Mouse (Mus musculus) forebrain, embryonic 12.5 days (tissue): Measurements from ENCODE around the gene Decr2. TPM values are rescaled to one million over a fixed set of nuclear protein-coding genes. Genes with fewer than 3 reads are reported as not detected.
A peak's percentile ranks its signal among the peaks of the same experiment; 100 is the strongest.

Experiments
- ATAC-seq: fragments of 200-750 bp; cut with Nextera tagmentation; 2 replicates; pipeline ENCODE4 v1.8.0; 2017; ENCODE audit warnings: moderate TSS enrichment; ENCODE audit not compliant: low FRiP score
- H3K27ac ChIP-seq: fragments of 300-500 bp; sonication (generic); 2 replicates; pipeline ENCODE4 v1.5.1; 2016; ENCODE audit warnings: mild to moderate bottlenecking
- H3K27me3 ChIP-seq: fragments of 300-500 bp; sonication (generic); 2 replicates; pipeline ENCODE4 v1.6.1; 2016; ENCODE audit warnings: mild to moderate bottlenecking
- H3K36me3 ChIP-seq: fragments of 300-500 bp; sonication (generic); replicated peaks from 2 replicates; pipeline ENCODE4 v1.6.1; 2016; ENCODE audit warnings: mild to moderate bottlenecking
- H3K4me1 ChIP-seq: fragments of 300-500 bp; sonication (generic); 2 replicates; pipeline ENCODE4 v1.6.1; 2016
- H3K4me2 ChIP-seq: fragments of 300-500 bp; sonication (generic); 2 replicates; pipeline ENCODE4 v1.6.1; 2016; ENCODE audit warnings: mild to moderate bottlenecking, moderate library complexity
- H3K4me3 ChIP-seq: fragments of 300-500 bp; sonication (generic); replicated peaks from 2 replicates; pipeline ENCODE4 v1.5.1; 2016; ENCODE audit warnings: mild to moderate bottlenecking
- H3K9ac ChIP-seq: fragments of 300-500 bp; sonication (generic); 2 replicates; pipeline ENCODE4 v1.6.1; 2016; ENCODE audit warnings: mild to moderate bottlenecking
- H3K9me3 ChIP-seq: fragments of 300-500 bp; sonication (generic); 2 replicates; pipeline ENCODE4 v1.6.1; 2016
- WGBS: fragments of 180-500 bp; shearing (Covaris S2); methylation state at CpG from one replicate; pipeline ENCODE4 v1.1.7; 2016; 5-methylcytosine and 5-hydroxymethylcytosine counted together
- polyA plus RNA-seq: library from polyadenylated mRNA; unstranded; fragments of >200 nt; fragmentation: Nextera tagmentation; extraction: Ambion mirVana; gene quantifications from 2 replicates; pipeline ENCODE4 v1.2.1, GENCODE M21; 2016

Gene Decr2
- polyA plus RNA-seq, 1 experiment from 2014 or later, result 27.1 TPM

GRCm38 (mm10) chr17:26070136-26070535 is 20.0 kb downstream of the Decr2 start:
- peak overlapping the region; percentile 90; the same call in 1 of the 2 replicates for H3K9ac ChIP-seq
- H3K36me3 ChIP-seq, result peaks cover 3% of the 10 kb centered on the region
- no peak for ATAC-seq
- peak overlapping the region; percentile 65 for H3K4me3 ChIP-seq
- no peaks in the 10 kb centered on the region for H3K9me3 ChIP-seq
- peak overlapping the region; percentile 100 for H3K4me2 ChIP-seq
- no peak overlapping the region for H3K27ac ChIP-seq
- peaks cover 15% of the 10 kb centered on the region for H3K27me3 ChIP-seq
- WGBS, result 41% methylated on average over 6 of the region's 6 CpGs
- peaks cover 39% of the 10 kb centered on the region for H3K4me1 ChIP-seq

GRCm38 (mm10) chr17:26068831-26069739 is 21.1 kb downstream of the Decr2 start, which contains the start of gene Rab11fip3:
Rab11fip3 (minus strand) TSS chr17:26069555.
- peaks cover 15% of the 10 kb centered on the region for H3K27me3 ChIP-seq
- peaks cover 50% of the 10 kb centered on the region for H3K4me1 ChIP-seq
- H3K9me3 ChIP-seq, result no peaks in the 10 kb centered on the region
- peak within 1 kb of the TSS; percentile 100 for H3K4me2 ChIP-seq
- peak; percentile 95 for ATAC-seq
- H3K27ac ChIP-seq, result peak within 1 kb of the TSS; percentile 91
- under 1% methylated on average over 90 of the region's 94 CpGs for WGBS
- H3K4me3 ChIP-seq, result peak within 1 kb of the TSS; percentile 65
- H3K36me3 ChIP-seq, result peaks cover 13% of the 10 kb centered on the region
- H3K9ac ChIP-seq, result peak within 1 kb of the TSS; percentile 90

- Histone ChIP-seq H3K4me1 (peaks cover 50% of the 10 kb centered on the region), H3K27ac (peak overlapping the region; percentile 91; the same call in 1 of the 2 replicates)
These were observed 21.9 kb downstream of the Decr2 start for GRCm38 (mm10) chr17:26068024-26068830.

GRCm38 (mm10) chr17:26066488-26067020 is 23.6 kb downstream of the Decr2 start:
- Histone ChIP-seq H3K9ac (peak overlapping the region; percentile 90), H3K36me3 (peaks cover 33% of the 10 kb centered on the region), H3K27me3 (peaks cover 15% of the 10 kb centered on the region), H3K4me1 (peaks cover 56% of the 10 kb centered on the region), H3K27ac (no peak overlapping the region), H3K9me3 (no peaks in the 10 kb centered on the region), H3K4me2 (peak overlapping the region; percentile 100), H3K4me3 (peak overlapping the region; percentile 65)
- no peak for ATAC-seq
- 94% methylated on average over 7 of the region's 7 CpGs for WGBS

More at GRCm38 (mm10) chr17:26068024-26068830, 21.9 kb downstream of the Decr2 start:
- 2% methylated on average over 44 of the region's 44 CpGs for WGBS
- H3K9me3 ChIP-seq, result no peaks in the 10 kb centered on the region
- peak overlapping the region; percentile 90 for H3K9ac ChIP-seq
- H3K4me2 ChIP-seq, result peak overlapping the region; percentile 100
- ATAC-seq, result peak; percentile 25; the same call in 1 of the 2 replicates
- peak overlapping the region; percentile 65 for H3K4me3 ChIP-seq
- peaks cover 15% of the 10 kb centered on the region for H3K27me3 ChIP-seq
- H3K36me3 ChIP-seq, result peaks cover 19% of the 10 kb centered on the region

- Histone ChIP-seq H3K4me2 (peak overlapping the region; percentile 31), H3K36me3 (peaks cover 36% of the 10 kb centered on the region), H3K27ac (no peak overlapping the region), H3K27me3 (0 out of 2 replicates have a peak, but pooled peaks cover under 1% of the 10 kb centered on the region), H3K9me3 (no peaks in the 10 kb centered on the region), H3K4me3 (0 out of 2 replicates have a peak overlapping the region, but pooled peaks have one; percentile 5), H3K9ac (0 out of 2 replicates have a peak overlapping the region, but pooled peaks have one; percentile 17), H3K4me1 (peaks cover 53% of the 10 kb centered on the region)
- 83% methylated on average over 6 of the region's 6 CpGs for WGBS
- ATAC-seq, result no peak
These were observed 25.2 kb downstream of the Decr2 start for GRCm38 (mm10) chr17:26064916-26065315.

GRCm38 (mm10) chr17:26057787-26058567 is 32.2 kb downstream of the Decr2 start:
- no peak overlapping the region for H3K9ac ChIP-seq
- no peak overlapping the region for H3K4me3 ChIP-seq
- H3K9me3 ChIP-seq, result no peaks in the 10 kb centered on the region
- no peaks in the 10 kb centered on the region for H3K27me3 ChIP-seq
- H3K27ac ChIP-seq, result no peak overlapping the region
- peaks cover 6% of the 10 kb centered on the region for H3K4me1 ChIP-seq
- H3K36me3 ChIP-seq, result peaks cover 67% of the 10 kb centered on the region
- H3K4me2 ChIP-seq, result no peak overlapping the region
- WGBS, result 79% methylated on average over 9 of the region's 9 CpGs
- no peak for ATAC-seq

GRCm38 (mm10) chr17:26057278-26057677 is 32.9 kb downstream of the Decr2 start:
- Histone ChIP-seq H3K9ac (no peak overlapping the region), H3K27me3 (no peaks in the 10 kb centered on the region), H3K4me2 (no peak overlapping the region), H3K36me3 (peaks cover 65% of the 10 kb centered on the region), H3K9me3 (no peaks in the 10 kb centered on the region), H3K27ac (no peak overlapping the region), H3K4me1 (peaks cover 2% of the 10 kb centered on the region; the same call in 1 of the 2 replicates), H3K4me3 (no peak overlapping the region)
- ATAC-seq, result no peak
- 94% methylated on average over 8 of the region's 8 CpGs for WGBS

GRCm38 (mm10) chr17:26055164-26055563 is 35.0 kb downstream of the Decr2 start:
- peaks cover 67% of the 10 kb centered on the region for H3K36me3 ChIP-seq
- no peak overlapping the region for H3K4me2 ChIP-seq
- no peaks in the 10 kb centered on the region for H3K27me3 ChIP-seq
- no peak overlapping the region for H3K9ac ChIP-seq
- no peaks in the 10 kb centered on the region for H3K4me1 ChIP-seq
- no peak for ATAC-seq
- H3K9me3 ChIP-seq, result no peaks in the 10 kb centered on the region
- WGBS, result 50% methylated on average over 6 of the region's 6 CpGs
- H3K27ac ChIP-seq, result no peak overlapping the region
- no peak overlapping the region for H3K4me3 ChIP-seq

GRCm38 (mm10) chr17:26054133-26054845 is 35.8 kb downstream of the Decr2 start:
- ATAC-seq, result no peak
- H3K4me3 ChIP-seq, result no peak overlapping the region
- H3K9me3 ChIP-seq, result no peaks in the 10 kb centered on the region
- no peaks in the 10 kb centered on the region for H3K27me3 ChIP-seq
- H3K9ac ChIP-seq, result no peak overlapping the region
- H3K36me3 ChIP-seq, result peaks cover 61% of the 10 kb centered on the region
- 87% methylated on average over 17 of the region's 17 CpGs for WGBS
- H3K27ac ChIP-seq, result no peak overlapping the region
- no peak overlapping the region for H3K4me2 ChIP-seq
- no peaks in the 10 kb centered on the region for H3K4me1 ChIP-seq

GRCm38 (mm10) chr17:26052706-26053105 is 37.4 kb downstream of the Decr2 start:
- H3K4me2 ChIP-seq, result no peak overlapping the region
- H3K9me3 ChIP-seq, result no peaks in the 10 kb centered on the region
- peaks cover 52% of the 10 kb centered on the region for H3K36me3 ChIP-seq
- no peak overlapping the region for H3K27ac ChIP-seq
- H3K4me3 ChIP-seq, result no peak overlapping the region
- no peaks in the 10 kb centered on the region for H3K27me3 ChIP-seq
- WGBS, result 88% methylated on average over 4 of the region's 4 CpGs
- H3K4me1 ChIP-seq, result no peaks in the 10 kb centered on the region
- ATAC-seq, result no peak
- no peak overlapping the region for H3K9ac ChIP-seq

GRCm38 (mm10) chr17:26052074-26052473 is 38.1 kb downstream of the Decr2 start:
- H3K36me3 ChIP-seq, result peaks cover 46% of the 10 kb centered on the region
- no peak overlapping the region for H3K9ac ChIP-seq
- H3K4me1 ChIP-seq, result no peaks in the 10 kb centered on the region
- H3K4me3 ChIP-seq, result no peak overlapping the region
- H3K27ac ChIP-seq, result no peak overlapping the region
- H3K4me2 ChIP-seq, result no peak overlapping the region
- WGBS, result 96% methylated on average over 4 of the region's 4 CpGs
- no peak for ATAC-seq
- H3K9me3 ChIP-seq, result no peaks in the 10 kb centered on the region
- no peaks in the 10 kb centered on the region for H3K27me3 ChIP-seq
